8 mouse cellular contexts compared by ENCODE assay signal in the genomic region with DNA sequence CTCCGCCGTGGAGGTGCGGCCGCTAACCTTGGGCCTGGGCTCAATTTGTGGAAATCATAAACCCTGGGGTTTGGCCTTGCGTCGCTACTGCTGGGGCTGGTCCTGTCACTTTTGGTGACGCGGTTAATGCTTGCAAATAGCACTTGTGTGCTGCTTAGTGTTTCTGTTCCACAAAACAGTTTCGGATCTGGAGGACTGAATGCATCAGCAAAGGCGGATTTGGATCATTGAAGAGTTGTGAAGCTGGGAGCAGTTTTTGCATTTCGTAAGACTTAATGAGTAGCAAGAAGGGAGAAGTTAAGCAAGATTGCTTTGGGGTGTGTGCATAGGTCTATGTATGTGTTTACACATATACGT. TPM values are rescaled to one million over a fixed set of nuclear protein-coding genes. Genes with fewer than 3 reads are reported as not detected.
A peak's percentile ranks its signal among the peaks of the same experiment; 100 is the strongest.
DNase-seq lines count a peak whose midpoint lies in the region; ATAC-seq and TF ChIP-seq lines count a peak whose summit lies in the region.

No protein-coding gene starts in this region.

- WGBS in lung, embryonic 14.5 days: 1% methylated on average over 12 of the region's 12 CpGs
- WGBS in heart, embryonic 10.5 days: 8% methylated on average over 12 of the region's 12 CpGs
- WGBS in limb, embryonic 12.5 days: 3% methylated on average over 12 of the region's 12 CpGs
- WGBS in midbrain, postnatal 0 days: 3% methylated on average over 12 of the region's 12 CpGs

- ATAC-seq in lung, embryonic 14.5 days (ENCODE audit: insufficient read depth): no peak
- ATAC-seq in limb, embryonic 12.5 days (ENCODE audit: insufficient number of reproducible peaks, insufficient read depth, low FRiP score, low TSS enrichment, low read depth): no peak
- no peak for ATAC-seq in midbrain, postnatal 0 days (ENCODE audit: low FRiP score)

- peak overlapping the region; percentile 91 for H3K9ac ChIP-seq in lung, embryonic 14.5 days
- H3K9ac ChIP-seq in limb, embryonic 12.5 days (replicated peaks): peak overlapping the region; percentile 96
- H3K9ac ChIP-seq in midbrain, postnatal 0 days (replicated peaks; ENCODE audit: low read length, poor library complexity, severe bottlenecking): peak overlapping the region; percentile 100

- H3K36me3 ChIP-seq in lung, embryonic 14.5 days (ENCODE audit: insufficient read depth): no peaks in the 10 kb centered on the region
- no peaks in the 10 kb centered on the region for H3K36me3 ChIP-seq in heart, embryonic 10.5 days
- no peaks in the 10 kb centered on the region for H3K36me3 ChIP-seq in limb, embryonic 12.5 days
- H3K36me3 ChIP-seq in midbrain, postnatal 0 days (ENCODE audit: insufficient read depth, low read length): no peaks in the 10 kb centered on the region

- peak overlapping the region; percentile 78 for H3K4me2 ChIP-seq in lung, embryonic 14.5 days
- H3K4me2 ChIP-seq in limb, embryonic 12.5 days: peak overlapping the region; percentile 63
- H3K4me2 ChIP-seq in midbrain, postnatal 0 days (ENCODE audit: low read depth, low read length, poor library complexity, severe bottlenecking): peak overlapping the region; percentile 67

- 0 out of 2 replicates have a peak, but pooled peaks cover 10% of the 10 kb centered on the region for H3K4me1 ChIP-seq in lung, embryonic 14.5 days (ENCODE audit: insufficient read depth)
- H3K4me1 ChIP-seq in heart, embryonic 10.5 days: peaks cover 26% of the 10 kb centered on the region
- H3K4me1 ChIP-seq in limb, embryonic 12.5 days (replicated peaks): peaks cover 25% of the 10 kb centered on the region
- H3K4me1 ChIP-seq in midbrain, postnatal 0 days (ENCODE audit: insufficient read depth, low read length): peaks cover 12% of the 10 kb centered on the region; the same call in 1 of the 2 replicates

- TF ChIP-seq CTCF in lung, embryonic 14.5 days (IDR thresholded peaks at IDR 0.05; ENCODE audit: low read depth): no peak
- no peak for TF ChIP-seq CTCF in midbrain, postnatal 0 days (IDR thresholded peaks at IDR 0.05)

- peak overlapping the region; percentile 98 for H3K4me3 ChIP-seq in lung, embryonic 14.5 days (ENCODE audit: low read depth, low read length)
- peak overlapping the region; percentile 99 for H3K4me3 ChIP-seq in heart, embryonic 10.5 days
- peak overlapping the region; percentile 99 for H3K4me3 ChIP-seq in limb, embryonic 12.5 days (replicated peaks)
- peak overlapping the region; percentile 98 for H3K4me3 ChIP-seq in midbrain, postnatal 0 days (ENCODE audit: low read depth, low read length)

- peak; percentile 55 for DNase-seq in lung, embryonic 14.5 days
- no peak for DNase-seq in lung, postnatal 14 days
- DNase-seq in brain, adult 2 months (ENCODE audit: low read depth, low spot score): peak; percentile 68
- peak; percentile 77 for DNase-seq in heart, embryonic 10.5 days (ENCODE audit: low spot score)
- peak; percentile 53 for DNase-seq in midbrain, postnatal 0 days (ENCODE audit: low spot score)
- no peak for DNase-seq in adrenal gland, adult (ENCODE audit: inconsistent age in 2 of 2, low spot score in 1 of 2)
- DNase-seq in testis, postnatal 14 days (ENCODE audit: low spot score): no peak

- H3K27me3 ChIP-seq in lung, embryonic 14.5 days (ENCODE audit: insufficient read depth, low read length): no peaks in the 10 kb centered on the region
- no peaks in the 10 kb centered on the region for H3K27me3 ChIP-seq in heart, embryonic 10.5 days (ENCODE audit: insufficient read depth, poor library complexity, severe bottlenecking)
- H3K27me3 ChIP-seq in limb, embryonic 12.5 days: no peaks in the 10 kb centered on the region
- no peaks in the 10 kb centered on the region for H3K27me3 ChIP-seq in midbrain, postnatal 0 days (ENCODE audit: insufficient read depth, low read length)

- peak overlapping the region; percentile 92; the same call in 1 of the 2 replicates for H3K27ac ChIP-seq in lung, embryonic 14.5 days (ENCODE audit: low read depth)
- peak overlapping the region; percentile 98 for H3K27ac ChIP-seq in heart, embryonic 10.5 days
- H3K27ac ChIP-seq in limb, embryonic 12.5 days: peak overlapping the region; percentile 97
- H3K27ac ChIP-seq in midbrain, postnatal 0 days (ENCODE audit: low read depth, low read length): peak overlapping the region; percentile 100

- H3K9me3 ChIP-seq in lung, embryonic 14.5 days (ENCODE audit: low read depth, low read length): no peaks in the 10 kb centered on the region
- H3K9me3 ChIP-seq in heart, embryonic 10.5 days: no peaks in the 10 kb centered on the region
- H3K9me3 ChIP-seq in limb, embryonic 12.5 days: no peaks in the 10 kb centered on the region
- no peaks in the 10 kb centered on the region for H3K9me3 ChIP-seq in midbrain, postnatal 0 days (ENCODE audit: low read length)

RNA-seq across cellular contexts. Expression of gene Fam117b, which starts 1.0 kb away (rescaled TPM):
- 18.7 TPM in 2 replicates for polyA plus RNA-seq in lung, embryonic 14.5 days (2014; fragmentation: Nextera tagmentation; extraction: Ambion mirVana)
- polyA plus RNA-seq in heart, embryonic 10.5 days (2016; fragmentation: Nextera tagmentation; extraction: Ambion mirVana): 4.6 and 6.7 TPM in 2 replicates
- polyA plus RNA-seq in limb, embryonic 12.5 days (2016; fragmentation: Nextera tagmentation; extraction: Ambion mirVana): 17.6 and 19.0 TPM in 2 replicates
- total RNA-seq in midbrain, postnatal 0 days (2014; rRNA removed): 74.0 and 99.4 TPM in 2 replicates
- 37.0 and 43.7 TPM in 2 replicates for polyA plus RNA-seq in midbrain, postnatal 0 days (2015; fragmentation: Nextera tagmentation; extraction: Ambion mirVana)

Comparison
In these comparisons a context has a peak if more than half of its experiments do, and no peak if none do; other contexts are left out.
1. DNase-seq: peak in lung, embryonic 14.5 days (single experiment), brain, adult 2 months (single experiment), heart, embryonic 10.5 days (single experiment) and midbrain, postnatal 0 days (single experiment); none in lung, postnatal 14 days (single experiment), adrenal gland, adult (0 of 2) and testis, postnatal 14 days (single experiment).
2. Peak in every context shown above with its lines, with median percentiles within 50 percentile points of each other: H3K27ac ChIP-seq, H3K4me2 ChIP-seq, H3K4me3 ChIP-seq and H3K9ac ChIP-seq.